Mouse (Mus musculus) CH12.LX (cell line): Measurements from ENCODE around the gene Srebf2. TPM values are rescaled to one million over a fixed set of nuclear protein-coding genes. Genes with fewer than 3 reads are reported as not detected.

Source experiments
- DNase-seq: peaks from one replicate; pipeline ENCODE4 v3.0.0-alpha.2; 2013; ENCODE audit errors: extremely low read depth
- H3K27ac ChIP-seq: 2 replicates; pipeline ENCODE4 v1.5.1; 2012; ENCODE audit warnings: low read depth, mild to moderate bottlenecking, control low read depth, moderate library complexity; ENCODE audit not compliant: insufficient read depth
- H3K27me3 ChIP-seq: replicated peaks from 2 replicates; pipeline ENCODE3; 2012; ENCODE audit warnings: inconsistent platforms
- H3K36me3 ChIP-seq, 2 experiments: replicated peaks in 1 of 2; 2 replicates each; pipeline versions ENCODE3 to v1.6.1; 2012; ENCODE audit warnings: inconsistent platforms in 1 of 2, low read length in 1 of 2, mild to moderate bottlenecking in 1 of 2, mixed read lengths in 1 of 2, moderate library complexity in 1 of 2; ENCODE audit not compliant: control insufficient read depth in 1 of 2, insufficient read depth in 1 of 2
- H3K4me1 ChIP-seq, 2 experiments: 2 replicates each; pipeline ENCODE4 v1.6.1; 2012; ENCODE audit warnings: inconsistent platforms in 1 of 2, moderate library complexity in 1 of 2; ENCODE audit not compliant: insufficient read depth in 2 of 2, control insufficient read depth in 1 of 2
- H3K4me2 ChIP-seq: 2 replicates; pipeline ENCODE4 v1.6.1; 2012; ENCODE audit warnings: low read depth, mild to moderate bottlenecking, control low read depth; ENCODE audit not compliant: poor library complexity, insufficient read depth, severe bottlenecking
- H3K4me3 ChIP-seq, 3 experiments: fragments of 150-350 bp in 1 of 3; sonication (generic) in 1 of 3; replicated peaks in 1 of 3; 2 replicates each; pipeline versions ENCODE3 to v1.5.1; 2011 to 2012; ENCODE audit warnings: low read depth in 2 of 3, low read length in 2 of 3, mild to moderate bottlenecking in 2 of 3, moderate library complexity in 2 of 3, control low read depth in 1 of 3, improper control_type of control experiment in 1 of 3, inconsistent platforms in 1 of 3, mixed read lengths in 1 of 3; ENCODE audit not compliant: poor library complexity in 1 of 3
- H3K79me2 ChIP-seq: replicated peaks from 2 replicates; pipeline ENCODE4 v1.6.1; 2012; ENCODE audit warnings: mild to moderate bottlenecking, moderate library complexity; ENCODE audit not compliant: control insufficient read depth, poor library complexity, insufficient read depth, severe bottlenecking; ENCODE audit errors: extremely low read depth
- H3K9ac ChIP-seq: 2 replicates; pipeline ENCODE4 v1.6.1; 2012; ENCODE audit warnings: low read depth, mild to moderate bottlenecking, control low read depth, moderate library complexity; ENCODE audit not compliant: insufficient read depth
- H3K9me3 ChIP-seq: replicated peaks from 2 replicates; pipeline ENCODE3; 2012; ENCODE audit warnings: low read length, inconsistent platforms, mixed read lengths
- BHLHE40 ChIP-seq: IDR thresholded peaks from 2 replicates; pipeline ENCODE4 v1.6.1; 2011; ENCODE audit warnings: mild to moderate bottlenecking, low read depth, low read length, improper control_type of control experiment
- CTCF ChIP-seq, 2 experiments: IDR thresholded peaks in 1 of 2; conservative IDR thresholded peaks in 1 of 2; 2 replicates each; pipeline ENCODE4 v1.5.1; 2011 to 2012; ENCODE audit warnings: low read depth in 2 of 2, low read length in 2 of 2, improper control_type of control experiment in 1 of 2, inconsistent platforms in 1 of 2, mild to moderate bottlenecking in 1 of 2, moderate library complexity in 1 of 2
- ELF1 ChIP-seq: IDR thresholded peaks from 2 replicates; pipeline ENCODE4 v1.6.1; 2014; ENCODE audit warnings: low read depth, mild to moderate bottlenecking, inconsistent platforms, low read length, improper control_type of control experiment
- ETS1 ChIP-seq: conservative IDR thresholded peaks from 2 replicates; pipeline ENCODE4 v1.6.1; 2012; ENCODE audit warnings: low read depth, mild to moderate bottlenecking, inconsistent platforms, low read length, improper control_type of control experiment, moderate library complexity
- JUN ChIP-seq: IDR thresholded peaks from 2 replicates; pipeline ENCODE4 v1.6.1; 2011; ENCODE audit warnings: low read depth, mild to moderate bottlenecking, low read length, improper control_type of control experiment, moderate library complexity; ENCODE audit not compliant: insufficient read depth
- MAX ChIP-seq: IDR thresholded peaks from 2 replicates; pipeline ENCODE4 v1.6.1; 2011; ENCODE audit warnings: low read length, improper control_type of control experiment
- MEF2A ChIP-seq: IDR thresholded peaks from 2 replicates; pipeline ENCODE4 v1.6.1; 2014; ENCODE audit warnings: low read depth, mild to moderate bottlenecking, inconsistent platforms, low read length, improper control_type of control experiment, borderline replicate concordance
- MXI1 ChIP-seq: IDR thresholded peaks from 2 replicates; pipeline ENCODE4 v1.6.1; 2011; ENCODE audit warnings: mild to moderate bottlenecking, low read depth, low read length, improper control_type of control experiment
- MYC ChIP-seq: IDR thresholded peaks from 2 replicates; pipeline ENCODE4 v1.6.1; 2011; ENCODE audit warnings: low read depth, mild to moderate bottlenecking, improper control_type of control experiment, low read length
- NELFE ChIP-seq: IDR thresholded peaks from 2 replicates; pipeline ENCODE4 v1.6.1; 2011; ENCODE audit warnings: low read depth, low read length, improper control_type of control experiment
- NRF1 ChIP-seq: IDR thresholded peaks from 2 replicates; pipeline ENCODE4 v1.6.1; 2014; ENCODE audit warnings: low read depth, mild to moderate bottlenecking, inconsistent platforms, low read length, improper control_type of control experiment, moderate library complexity
- POLR2AphosphoS2 ChIP-seq: IDR thresholded peaks from 2 replicates; pipeline ENCODE4 v1.6.1; 2011; ENCODE audit warnings: low read depth, low read length, improper control_type of control experiment
- TBP ChIP-seq: conservative IDR thresholded peaks from 2 replicates; pipeline ENCODE4 v1.6.1; 2011; ENCODE audit warnings: low read depth, low read length, improper control_type of control experiment
- TCF12 ChIP-seq: IDR thresholded peaks from 2 replicates; pipeline ENCODE4 v1.6.1; 2014; ENCODE audit warnings: low read depth, mild to moderate bottlenecking, inconsistent platforms, low read length, improper control_type of control experiment
- USF1 ChIP-seq: IDR thresholded peaks from 2 replicates; pipeline ENCODE4 v1.6.1; 2014; ENCODE audit warnings: low read depth, mild to moderate bottlenecking, inconsistent platforms, low read length, improper control_type of control experiment
- USF2 ChIP-seq: conservative IDR thresholded peaks from 2 replicates; pipeline ENCODE4 v1.6.1; 2011; ENCODE audit warnings: low read depth, low read length, improper control_type of control experiment
- ZC3H11A ChIP-seq: IDR thresholded peaks from 2 replicates; pipeline ENCODE4 v1.6.1; 2012; ENCODE audit warnings: low read depth, mild to moderate bottlenecking, inconsistent platforms, low read length, improper control_type of control experiment
- ZKSCAN1 ChIP-seq: IDR thresholded peaks from 2 replicates; pipeline ENCODE4 v1.6.1; 2012; ENCODE audit warnings: low read depth, inconsistent platforms, low read length, improper control_type of control experiment, borderline replicate concordance
- ZMIZ1 ChIP-seq: IDR thresholded peaks from 2 replicates; pipeline ENCODE4 v1.6.1; 2012; ENCODE audit warnings: low read depth, mild to moderate bottlenecking, inconsistent platforms, low read length, improper control_type of control experiment
- ZNF384 ChIP-seq: IDR thresholded peaks from 2 replicates; pipeline ENCODE4 v1.6.1; 2012; ENCODE audit warnings: low read depth, low read length, improper control_type of control experiment, inconsistent platforms
- dilution Hi-C: fragments of 300-500 bp; cut with MboI; formaldehyde crosslinking; loops from 2 replicates; pipeline ENCODE4 v1.14.3; 2020; ENCODE audit warnings: low sequenced_read_pairs; ENCODE audit not compliant: extremely low pct_unique_long_range_greater_than_20kb, extremely low pct_ligation_motif_present
- in situ Hi-C: fragments of 300-500 bp; cut with MboI; formaldehyde crosslinking; loops from 3 replicates; pipeline ENCODE4 v1.14.3; 2019; ENCODE audit warnings: low sequenced_read_pairs, low pct_ligation_motif_present, low pct_unique_long_range_greater_than_20kb, mixed read lengths
- polyA plus RNA-seq: library from polyadenylated mRNA; unstranded; fragments of >175 nt; gene quantifications from 2 replicates; pipeline ENCODE4 v1.2.1, GENCODE M21; 2012; ENCODE audit warnings: low read depth; ENCODE audit not compliant: insufficient read length
- total RNA-seq, 2 experiments: library from RNA; depleted of rRNA; stranded (reverse); fragments of 300-350 nt in 1 of 2; fragments of >200 nt in 1 of 2; gene quantifications; 2 replicates each; pipeline ENCODE4 v1.2.3; 2012 to 2014

Gene Srebf2
- total and polyA plus RNA-seq, 3 experiments = 94.3 to 253 (median 159) TPM

DNA sequence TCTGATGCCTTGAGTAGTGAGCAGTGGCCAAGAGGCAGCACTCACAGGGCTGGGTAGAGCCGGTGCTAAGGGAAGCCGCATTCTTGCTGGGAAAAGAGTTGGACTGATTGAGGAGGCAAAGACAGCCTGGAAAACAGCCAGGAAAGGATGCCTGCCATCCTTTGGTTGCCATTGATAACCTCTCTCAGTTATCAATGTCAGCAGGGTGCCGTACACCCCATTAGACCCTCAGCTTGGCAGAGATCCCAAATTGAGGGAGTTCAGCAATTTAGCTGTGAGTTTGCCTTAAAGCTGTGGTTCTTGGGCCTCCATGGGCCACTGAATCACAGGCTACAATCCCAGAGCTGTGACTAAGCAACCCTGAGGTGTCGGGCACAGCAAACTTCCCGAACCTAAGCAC, 34.1 kb downstream of the Srebf2 start:
- no peak overlapping the region for H3K4me3 ChIP-seq
- in situ Hi-C loops = no loop called here
- no peak for DNase-seq
- H3K27me3 ChIP-seq = no peaks in the 10 kb centered on the region
- H3K27ac ChIP-seq = no peak overlapping the region
- no peak overlapping the region for H3K4me2 ChIP-seq
- H3K9me3 ChIP-seq = peaks cover 36% of the 10 kb centered on the region
- H3K36me3 ChIP-seq = peaks cover 94 to 99% of the 10 kb centered on the region in 2 experiments
- no peak overlapping the region for H3K9ac ChIP-seq
- no peak for TF ChIP-seq MAX
- no peak for TF ChIP-seq USF1
- no peak for TF ChIP-seq ZC3H11A
- TF ChIP-seq ELF1 = no peak
- no peak for TF ChIP-seq MEF2A
- no peak for TF ChIP-seq POLR2AphosphoS2
- TF ChIP-seq NRF1 = no peak
- TF ChIP-seq TCF12 = no peak
- TF ChIP-seq BHLHE40 = no peak
- no peak for TF ChIP-seq NELFE
- TF ChIP-seq ETS1 = no peak
- no peak for TF ChIP-seq MXI1
- TF ChIP-seq ZMIZ1 = no peak
- TF ChIP-seq ZNF384 = no peak
- TF ChIP-seq USF2 = no peak
- TF ChIP-seq JUN = no peak
- TF ChIP-seq MYC = no peak
- TF ChIP-seq TBP = no peak
- TF ChIP-seq, all 38 proteins: peak for 0
- H3K4me1 ChIP-seq = no peaks in the 10 kb centered on the region
- no peaks in the 10 kb centered on the region; the same call in 1 of the 2 replicates for H3K79me2 ChIP-seq
- dilution Hi-C loops = no loop called here

DNA sequence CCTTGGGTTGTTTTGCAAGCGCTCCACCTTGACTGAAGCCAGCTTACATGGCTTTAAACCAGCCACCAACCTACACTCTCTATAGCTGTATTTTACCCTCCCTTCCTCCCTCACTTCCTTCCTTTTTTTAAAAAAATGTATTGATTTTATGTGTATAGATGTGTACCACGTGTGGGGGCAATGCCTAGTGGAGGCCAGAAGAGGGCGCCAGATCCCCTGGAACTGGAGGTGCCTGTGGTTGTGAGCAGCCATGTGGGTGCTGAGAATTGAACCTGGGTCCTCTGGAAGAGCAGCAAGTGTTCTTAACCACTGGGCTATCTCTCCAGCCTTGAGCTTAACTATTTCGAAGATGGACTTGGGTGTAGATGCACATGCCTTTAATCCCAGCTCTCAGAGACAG, 35.3 kb downstream of the Srebf2 start:
- DNase-seq = no peak
- H3K27ac ChIP-seq = no peak overlapping the region
- H3K36me3 ChIP-seq = peaks cover 94 to 99% of the 10 kb centered on the region in 2 experiments
- no peak overlapping the region for H3K4me2 ChIP-seq
- in situ Hi-C loops = no loop called here
- no peaks in the 10 kb centered on the region for H3K27me3 ChIP-seq
- dilution Hi-C loops = no loop called here
- H3K9ac ChIP-seq = no peak overlapping the region
- H3K9me3 ChIP-seq = peaks cover 43% of the 10 kb centered on the region
- no peak for TF ChIP-seq ZKSCAN1
- TF ChIP-seq CTCF (conservative IDR thresholded peaks at IDR 0.05 in 1 of 2, IDR thresholded peaks at IDR 0.05 in 1 of 2; ENCODE audit: low read depth in 2 of 2, low read length in 2 of 2) = peak; percentile 12 to 14; a peak in 2 of 4 replicates
- no peak overlapping the region for H3K4me3 ChIP-seq
- H3K79me2 ChIP-seq = no peaks in the 10 kb centered on the region; the same call in 1 of the 2 replicates
- H3K4me1 ChIP-seq = no peaks in the 10 kb centered on the region
